Mouse (Mus musculus) embryonic facial prominence, embryonic 15.5 days (tissue): ENCODE results near the gene Pde11a. TPM values are rescaled to one million over a fixed set of nuclear protein-coding genes. Genes with fewer than 3 reads are reported as not detected.
A peak's percentile ranks its signal among the peaks of the same experiment; 100 is the strongest.

Source experiments
- ATAC-seq: fragments of 200-750 bp; cut with Nextera tagmentation; 2 replicates; pipeline ENCODE4 v1.8.0; 2017; ENCODE audit warnings: low read depth, moderate TSS enrichment; ENCODE audit not compliant: insufficient number of reproducible peaks, low FRiP score, low TSS enrichment
- H3K27ac ChIP-seq: fragments of 300-500 bp; sonication (generic); replicated peaks from 2 replicates; pipeline ENCODE4 v1.5.1; 2015; ENCODE audit warnings: mild to moderate bottlenecking, inconsistent platforms
- H3K27me3 ChIP-seq: fragments of 300-500 bp; sonication (generic); 2 replicates; pipeline ENCODE4 v1.6.1; 2015; ENCODE audit warnings: inconsistent platforms
- H3K36me3 ChIP-seq: fragments of 300-500 bp; sonication (generic); 2 replicates; pipeline ENCODE4 v1.6.1; 2015; ENCODE audit warnings: mild to moderate bottlenecking, inconsistent platforms
- H3K4me1 ChIP-seq: fragments of 300-500 bp; sonication (generic); 2 replicates; pipeline ENCODE4 v1.6.1; 2015; ENCODE audit warnings: inconsistent platforms
- H3K4me2 ChIP-seq: fragments of 300-500 bp; sonication (generic); replicated peaks from 2 replicates; pipeline ENCODE4 v1.6.1; 2015; ENCODE audit warnings: mild to moderate bottlenecking, inconsistent platforms
- H3K4me3 ChIP-seq: fragments of 300-500 bp; sonication (generic); replicated peaks from 2 replicates; pipeline ENCODE4 v1.5.1; 2015; ENCODE audit warnings: mild to moderate bottlenecking, inconsistent platforms
- H3K9ac ChIP-seq: fragments of 300-500 bp; sonication (generic); 2 replicates; pipeline ENCODE4 v1.6.1; 2015; ENCODE audit warnings: inconsistent platforms
- H3K9me3 ChIP-seq: fragments of 300-500 bp; sonication (generic); replicated peaks from 2 replicates; pipeline ENCODE4 v1.6.1; 2016; ENCODE audit warnings: inconsistent platforms
- WGBS: fragments of 180-500 bp; shearing (Covaris S2); methylation state at CpG from one replicate; pipeline ENCODE4 v1.1.7; 2015; 5-methylcytosine and 5-hydroxymethylcytosine counted together
- polyA plus RNA-seq: library from polyadenylated mRNA; unstranded; fragments of >200 nt; fragmentation: Nextera tagmentation; extraction: Ambion mirVana; gene quantifications from 2 replicates; pipeline ENCODE4 v1.2.1, GENCODE M21; 2015

Pde11a gene
- polyA plus RNA-seq, 1 experiment from 2014 or later = 0.41 TPM

GRCm38 (mm10) chr2:76051385-76051784 lies 287.2 kb downstream of the Pde11a start:
- Histone ChIP-seq H3K9ac (no peak overlapping the region), H3K27me3 (no peaks in the 10 kb centered on the region), H3K4me2 (no peak overlapping the region), H3K9me3 (no peaks in the 10 kb centered on the region), H3K36me3 (no peaks in the 10 kb centered on the region), H3K4me1 (0 out of 2 replicates have a peak, but pooled peaks cover 4% of the 10 kb centered on the region), H3K27ac (no peak overlapping the region), H3K4me3 (no peak overlapping the region)
- ATAC-seq = no peak
- 77% methylated on average over 11 of the region's 11 CpGs for WGBS

- Histone ChIP-seq H3K4me1 (0 out of 2 replicates have a peak, but pooled peaks cover 4% of the 10 kb centered on the region), H3K4me2 (no peak overlapping the region), H3K27me3 (no peaks in the 10 kb centered on the region), H3K9ac (no peak overlapping the region), H3K4me3 (no peak overlapping the region), H3K9me3 (no peaks in the 10 kb centered on the region), H3K36me3 (no peaks in the 10 kb centered on the region), H3K27ac (no peak overlapping the region)
- WGBS = 79% methylated on average over 4 of the region's 4 CpGs
- ATAC-seq = no peak
Measured at GRCm38 (mm10) chr2:76050911-76051310, 287.7 kb downstream of the Pde11a start.

- Histone ChIP-seq H3K4me3 (no peak overlapping the region), H3K9ac (no peak overlapping the region), H3K9me3 (no peaks in the 10 kb centered on the region), H3K36me3 (no peaks in the 10 kb centered on the region), H3K4me2 (no peak overlapping the region), H3K27me3 (no peaks in the 10 kb centered on the region), H3K4me1 (0 out of 2 replicates have a peak, but pooled peaks cover 4% of the 10 kb centered on the region), H3K27ac (no peak overlapping the region)
- WGBS = 74% methylated on average over 10 of the region's 10 CpGs
- no peak for ATAC-seq
Measured at GRCm38 (mm10) chr2:76050092-76050491, 288.5 kb downstream of the Pde11a start.

GRCm38 (mm10) chr2:76049529-76049928 lies 289.0 kb downstream of the Pde11a start:
- 64% methylated on average over 8 of the region's 8 CpGs for WGBS
- no peak for ATAC-seq

GRCm38 (mm10) chr2:76047740-76048139 lies 290.8 kb downstream of the Pde11a start:
- no peak overlapping the region for H3K4me3 ChIP-seq
- H3K9ac ChIP-seq = no peak overlapping the region
- H3K27ac ChIP-seq = no peak overlapping the region
- no peak for ATAC-seq
- no peaks in the 10 kb centered on the region for H3K27me3 ChIP-seq
- no peak overlapping the region for H3K4me2 ChIP-seq
- no peaks in the 10 kb centered on the region for H3K9me3 ChIP-seq
- WGBS = 79% methylated on average over 12 of the region's 12 CpGs
- H3K4me1 ChIP-seq = 0 out of 2 replicates have a peak, but pooled peaks cover 4% of the 10 kb centered on the region
- no peaks in the 10 kb centered on the region for H3K36me3 ChIP-seq

More at GRCm38 (mm10) chr2:76049529-76049928, 289.0 kb downstream of the Pde11a start:
- Histone ChIP-seq H3K4me1 (0 out of 2 replicates have a peak, but pooled peaks cover 4% of the 10 kb centered on the region), H3K27me3 (no peaks in the 10 kb centered on the region), H3K36me3 (no peaks in the 10 kb centered on the region), H3K9ac (no peak overlapping the region), H3K4me3 (no peak overlapping the region), H3K9me3 (no peaks in the 10 kb centered on the region), H3K4me2 (no peak overlapping the region), H3K27ac (no peak overlapping the region)

- H3K9ac ChIP-seq = no peak overlapping the region
- H3K27ac ChIP-seq = no peak overlapping the region
- WGBS = 88% methylated on average over 10 of the region's 10 CpGs
- no peaks in the 10 kb centered on the region for H3K36me3 ChIP-seq
- no peak overlapping the region for H3K4me3 ChIP-seq
- no peak for ATAC-seq
- no peaks in the 10 kb centered on the region for H3K4me1 ChIP-seq
- no peak overlapping the region for H3K4me2 ChIP-seq
- no peaks in the 10 kb centered on the region for H3K9me3 ChIP-seq
- H3K27me3 ChIP-seq = no peaks in the 10 kb centered on the region
Measured at GRCm38 (mm10) chr2:76042210-76042609, 296.4 kb downstream of the Pde11a start.

GRCm38 (mm10) chr2:76040116-76040515 lies 298.5 kb downstream of the Pde11a start:
- no peak overlapping the region for H3K27ac ChIP-seq
- no peak for ATAC-seq
- H3K4me3 ChIP-seq = no peak overlapping the region
- 96% methylated on average over 7 of the region's 7 CpGs for WGBS
- no peaks in the 10 kb centered on the region for H3K4me1 ChIP-seq
- H3K36me3 ChIP-seq = no peaks in the 10 kb centered on the region
- H3K9me3 ChIP-seq = no peaks in the 10 kb centered on the region
- H3K4me2 ChIP-seq = no peak overlapping the region
- no peaks in the 10 kb centered on the region for H3K27me3 ChIP-seq
- H3K9ac ChIP-seq = no peak overlapping the region

- no peaks in the 10 kb centered on the region for H3K36me3 ChIP-seq
- WGBS = 25% methylated on average over 8 of the region's 8 CpGs
- no peaks in the 10 kb centered on the region for H3K27me3 ChIP-seq
- H3K27ac ChIP-seq = no peak overlapping the region
- no peaks in the 10 kb centered on the region for H3K9me3 ChIP-seq
- H3K4me3 ChIP-seq = peak overlapping the region; percentile 17
- no peak; the same call in 1 of the 2 replicates for ATAC-seq
- peaks cover 19% of the 10 kb centered on the region for H3K4me1 ChIP-seq
- H3K9ac ChIP-seq = no peak overlapping the region; the same call in 1 of the 2 replicates
- peak overlapping the region; percentile 43 for H3K4me2 ChIP-seq
Measured at GRCm38 (mm10) chr2:76030080-76030479, 308.5 kb downstream of the Pde11a start.

GRCm38 (mm10) chr2:76029081-76029901 lies 309.3 kb downstream of the Pde11a start:
- Histone ChIP-seq H3K27ac (no peak overlapping the region), H3K9me3 (no peaks in the 10 kb centered on the region), H3K4me2 (peak overlapping the region; percentile 43), H3K27me3 (no peaks in the 10 kb centered on the region), H3K9ac (no peak overlapping the region; the same call in 1 of the 2 replicates), H3K4me3 (peak overlapping the region; percentile 17), H3K36me3 (no peaks in the 10 kb centered on the region), H3K4me1 (peaks cover 19% of the 10 kb centered on the region)
- WGBS = 15% methylated on average over 20 of the region's 20 CpGs
- no peak for ATAC-seq

- Histone ChIP-seq H3K4me1 (no peaks in the 10 kb centered on the region), H3K4me3 (no peak overlapping the region), H3K9me3 (no peaks in the 10 kb centered on the region), H3K36me3 (no peaks in the 10 kb centered on the region), H3K27me3 (no peaks in the 10 kb centered on the region), H3K4me2 (no peak overlapping the region), H3K9ac (no peak overlapping the region), H3K27ac (no peak overlapping the region)
- 12% methylated on average over 7 of the region's 7 CpGs for WGBS
- ATAC-seq = no peak
Measured at GRCm38 (mm10) chr2:76016890-76017289, 321.7 kb downstream of the Pde11a start.

- Histone ChIP-seq H3K4me3 (no peak overlapping the region), H3K4me2 (no peak overlapping the region), H3K9me3 (no peaks in the 10 kb centered on the region), H3K4me1 (no peaks in the 10 kb centered on the region), H3K9ac (no peak overlapping the region), H3K36me3 (no peaks in the 10 kb centered on the region), H3K27ac (no peak overlapping the region), H3K27me3 (no peaks in the 10 kb centered on the region)
- no peak for ATAC-seq
- 88% methylated on average over 8 of the region's 8 CpGs for WGBS
Measured at GRCm38 (mm10) chr2:76016136-76016535, 322.4 kb downstream of the Pde11a start.
